Mouse (Mus musculus): Measurements from ENCODE around the gene Smtnl1. TPM values are rescaled to one million over a fixed set of nuclear protein-coding genes. Genes with fewer than 3 reads are reported as not detected.

Gene Smtnl1
- polyA plus RNA-seq, 2 experiments, result 0.23 to 0.38 TPM

DNA sequence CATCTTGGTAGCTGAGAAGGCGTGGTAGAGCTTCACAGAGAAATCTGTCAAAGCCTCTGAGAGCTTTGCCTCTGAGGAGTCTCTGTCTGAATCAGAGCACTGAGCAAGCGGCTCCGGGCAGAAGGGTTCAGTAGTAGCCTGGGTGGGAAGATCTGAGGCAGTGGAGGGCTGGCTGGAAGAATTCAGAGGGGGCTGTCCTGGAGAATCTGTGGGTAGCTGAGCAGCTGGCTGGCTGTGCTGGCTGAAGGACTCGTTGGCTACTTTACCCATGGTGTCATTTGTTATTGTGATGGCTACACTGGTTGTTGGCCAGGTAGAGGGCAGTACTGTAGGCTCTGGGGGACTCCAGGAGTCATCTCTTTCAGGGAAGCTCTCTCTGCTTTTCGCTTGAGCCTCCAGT is 49.3 kb downstream of the Smtnl1 start:
- peaks cover 25% of the 10 kb centered on the region for H3K27me3 ChIP-seq (ENCODE audit: control insufficient read depth, insufficient read depth, low read length)
- H3K9ac ChIP-seq (replicated peaks), result no peak overlapping the region
- H3K9me3 ChIP-seq (ENCODE audit: control insufficient read depth, low read length), result no peaks in the 10 kb centered on the region
- no peak overlapping the region for H3K4me2 ChIP-seq (ENCODE audit: low read depth)
- WGBS (ENCODE audit: insufficient replicate concordance), result 56% methylated on average over 5 of the region's 5 CpGs
- peaks cover 0 to 5% of the 10 kb centered on the region in 2 experiments; a peak in 2 of 4 replicates for H3K4me1 ChIP-seq (replicated peaks; ENCODE audit: control insufficient read depth in 2 of 2, insufficient read depth in 2 of 2, low read length in 1 of 2)
- H3K36me3 ChIP-seq (replicated peaks; ENCODE audit: control insufficient read depth, insufficient read depth, low read depth), result no peaks in the 10 kb centered on the region
- ATAC-seq (ENCODE audit: insufficient read depth) (no peak), DNase-seq (ENCODE audit: low read depth in 3 of 3, low spot score in 3 of 3) (no peak)
- no peak overlapping the region for H3K27ac ChIP-seq
- TF ChIP-seq EP300 (IDR thresholded peaks at IDR 0.05; ENCODE audit: low read depth), result no peak
- no peak for TF ChIP-seq CTCF (IDR thresholded peaks at IDR 0.05; ENCODE audit: low read depth)
- H3K4me3 ChIP-seq (ENCODE audit: insufficient read depth in 1 of 2, low read depth in 2 of 2, low read length in 2 of 2), result no peak overlapping the region

DNA sequence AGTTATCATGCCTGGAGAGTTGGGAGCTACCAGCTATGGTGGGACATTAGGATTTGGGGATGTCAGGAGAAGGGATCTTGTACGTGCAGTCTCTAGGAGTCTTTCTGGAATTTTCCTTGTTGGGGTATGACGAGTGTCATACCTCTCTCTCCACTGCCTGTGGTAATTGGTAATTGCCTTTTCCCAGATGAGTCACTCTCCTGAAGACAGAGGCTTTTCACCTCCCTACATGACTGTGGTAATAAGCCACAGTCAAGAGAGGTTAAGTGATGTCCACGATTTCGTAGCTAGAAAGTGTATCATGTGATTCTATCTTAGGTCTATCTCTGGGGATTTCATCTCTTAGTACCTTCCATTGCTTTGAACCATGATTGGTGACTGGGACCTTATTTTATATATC is 50.0 kb downstream of the Smtnl1 start:
- no peak for ATAC-seq (ENCODE audit: insufficient read depth)
- peaks cover 21% of the 10 kb centered on the region for H3K27me3 ChIP-seq (ENCODE audit: control insufficient read depth, insufficient read depth, low read length)
- 53% methylated on average over 4 of the region's 4 CpGs for WGBS (ENCODE audit: insufficient replicate concordance)

DNA sequence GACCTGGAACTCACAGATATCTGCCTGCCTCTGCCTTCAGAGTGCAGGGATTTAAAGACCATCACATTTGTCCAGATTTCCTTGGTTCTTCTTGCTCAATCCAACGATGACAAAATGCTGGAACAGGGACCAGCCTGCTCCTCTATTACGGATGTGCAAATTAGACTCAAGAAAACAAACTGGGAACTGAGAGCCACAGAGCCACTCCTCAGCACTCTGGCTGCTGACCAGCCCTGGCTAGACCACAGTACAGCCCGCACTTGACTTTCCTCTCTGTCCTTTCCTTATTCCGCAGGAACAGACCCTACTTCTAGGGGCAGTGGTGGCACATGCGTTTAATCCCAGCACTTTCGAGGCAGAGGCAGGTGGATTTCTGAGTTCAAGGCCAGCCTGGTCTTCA is 52.0 kb downstream of the Smtnl1 start:
- TF ChIP-seq EP300 (IDR thresholded peaks at IDR 0.05; ENCODE audit: low read depth) (no peak), CTCF (IDR thresholded peaks at IDR 0.05; ENCODE audit: low read depth) (no peak)
- Histone ChIP-seq H3K4me1 (replicated peaks; ENCODE audit: control insufficient read depth in 2 of 2, insufficient read depth in 2 of 2, low read length in 1 of 2) (peaks cover 0 to 5% of the 10 kb centered on the region in 2 experiments; a peak in 2 of 4 replicates), H3K9me3 (ENCODE audit: control insufficient read depth, low read length) (no peaks in the 10 kb centered on the region), H3K4me3 (ENCODE audit: insufficient read depth in 1 of 2, low read depth in 2 of 2, low read length in 2 of 2) (no peak overlapping the region), H3K27me3 (ENCODE audit: control insufficient read depth, insufficient read depth, low read length) (peaks cover 21% of the 10 kb centered on the region), H3K27ac (no peak overlapping the region), H3K4me2 (ENCODE audit: low read depth) (no peak overlapping the region), H3K36me3 (replicated peaks; ENCODE audit: control insufficient read depth, insufficient read depth, low read depth) (no peaks in the 10 kb centered on the region), H3K9ac (replicated peaks) (no peak overlapping the region)
- 49% methylated on average over 6 of the region's 6 CpGs for WGBS (ENCODE audit: insufficient replicate concordance)
- ATAC-seq (ENCODE audit: insufficient read depth) (no peak), DNase-seq (ENCODE audit: low read depth in 3 of 3, low spot score in 3 of 3) (no peak)

More for the DNA sequence above, 50.0 kb downstream of the Smtnl1 start:
- no peak overlapping the region for H3K9ac ChIP-seq (replicated peaks)
- TF ChIP-seq EP300 (IDR thresholded peaks at IDR 0.05; ENCODE audit: low read depth) (no peak), CTCF (IDR thresholded peaks at IDR 0.05; ENCODE audit: low read depth) (no peak)
- H3K4me2 ChIP-seq (ENCODE audit: low read depth), result no peak overlapping the region
- H3K9me3 ChIP-seq (ENCODE audit: control insufficient read depth, low read length), result no peaks in the 10 kb centered on the region
- no peaks in the 10 kb centered on the region for H3K36me3 ChIP-seq (replicated peaks; ENCODE audit: control insufficient read depth, insufficient read depth, low read depth)
- no peak overlapping the region for H3K4me3 ChIP-seq (ENCODE audit: insufficient read depth in 1 of 2, low read depth in 2 of 2, low read length in 2 of 2)
- no peak overlapping the region for H3K27ac ChIP-seq
- no peak for DNase-seq (ENCODE audit: low read depth in 3 of 3, low spot score in 3 of 3)
- H3K4me1 ChIP-seq (replicated peaks; ENCODE audit: control insufficient read depth in 2 of 2, insufficient read depth in 2 of 2, low read length in 1 of 2), result peaks cover 0 to 5% of the 10 kb centered on the region in 2 experiments; a peak in 2 of 4 replicates

DNA sequence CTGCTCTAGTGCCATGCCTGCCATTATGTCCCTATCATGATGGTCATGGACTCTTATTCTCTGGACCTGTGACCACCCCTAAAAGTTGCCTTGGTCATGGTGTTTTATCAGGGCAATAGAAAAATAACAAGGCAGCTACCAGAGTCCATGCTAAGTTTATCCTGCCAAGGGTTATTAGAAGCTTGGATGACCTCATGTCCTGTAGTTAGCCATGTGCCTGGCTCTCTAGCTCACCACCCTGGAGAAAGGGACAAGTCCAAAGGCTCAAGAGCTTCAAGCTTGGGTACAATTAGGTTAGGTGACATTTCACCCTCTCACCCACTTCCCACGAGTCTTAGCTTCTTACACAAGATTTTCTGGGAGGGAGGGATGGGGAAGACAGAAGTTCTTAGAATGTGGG is 59.6 kb downstream of the Smtnl1 start:
- Histone ChIP-seq H3K9ac (replicated peaks) (no peak overlapping the region), H3K4me1 (replicated peaks; ENCODE audit: control insufficient read depth in 2 of 2, insufficient read depth in 2 of 2, low read length in 1 of 2) (0 out of 4 replicates have a peak, but pooled peaks cover 0 to 3% of the 10 kb centered on the region in 2 experiments), H3K27ac (no peak overlapping the region), H3K36me3 (replicated peaks; ENCODE audit: control insufficient read depth, insufficient read depth, low read depth) (no peaks in the 10 kb centered on the region), H3K4me2 (ENCODE audit: low read depth) (no peak overlapping the region), H3K27me3 (ENCODE audit: control insufficient read depth, insufficient read depth, low read length) (no peaks in the 10 kb centered on the region; the same call in 1 of the 2 replicates), H3K4me3 (ENCODE audit: insufficient read depth in 1 of 2, low read depth in 2 of 2, low read length in 2 of 2) (no peak overlapping the region), H3K9me3 (ENCODE audit: control insufficient read depth, low read length) (no peaks in the 10 kb centered on the region)
- DNase-seq (ENCODE audit: low read depth in 3 of 3, low spot score in 3 of 3) (no peak), ATAC-seq (ENCODE audit: insufficient read depth) (no peak)
- TF ChIP-seq CTCF (IDR thresholded peaks at IDR 0.05; ENCODE audit: low read depth) (no peak), EP300 (IDR thresholded peaks at IDR 0.05; ENCODE audit: low read depth) (no peak)
- 19% methylated on average over 1 of the region's 1 CpGs for WGBS (ENCODE audit: insufficient replicate concordance)

DNA sequence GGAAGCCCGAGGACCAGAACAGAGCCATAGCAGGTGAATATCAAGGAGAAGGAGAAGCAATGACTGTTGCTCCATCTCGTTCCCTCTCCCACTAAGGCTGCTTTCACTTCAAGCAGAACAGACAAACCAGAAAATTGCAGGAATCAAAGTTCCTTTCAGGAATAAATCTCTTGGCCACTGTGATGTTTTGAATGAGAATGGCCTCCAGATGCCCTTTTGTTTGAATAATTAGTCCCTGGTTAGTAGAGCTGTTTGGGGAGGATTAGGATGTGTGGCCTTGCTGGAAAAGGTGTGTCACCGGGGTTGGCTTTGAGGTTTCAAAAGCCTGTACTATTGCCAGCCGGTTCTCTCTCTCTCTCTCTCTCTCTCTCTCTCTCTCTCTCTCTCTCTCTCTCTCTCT is 60.2 kb downstream of the Smtnl1 start:
- H3K36me3 ChIP-seq (replicated peaks; ENCODE audit: control insufficient read depth, insufficient read depth, low read depth), result no peaks in the 10 kb centered on the region
- no peak overlapping the region for H3K27ac ChIP-seq
- H3K27me3 ChIP-seq (ENCODE audit: control insufficient read depth, insufficient read depth, low read length), result no peaks in the 10 kb centered on the region; the same call in 1 of the 2 replicates
- H3K4me3 ChIP-seq (ENCODE audit: insufficient read depth in 1 of 2, low read depth in 2 of 2, low read length in 2 of 2), result no peak overlapping the region
- no peak overlapping the region for H3K9ac ChIP-seq (replicated peaks)
- no peaks in the 10 kb centered on the region for H3K9me3 ChIP-seq (ENCODE audit: control insufficient read depth, low read length)
- TF ChIP-seq CTCF (IDR thresholded peaks at IDR 0.05; ENCODE audit: low read depth) (no peak), EP300 (IDR thresholded peaks at IDR 0.05; ENCODE audit: low read depth) (no peak)
- ATAC-seq (ENCODE audit: insufficient read depth), result no peak
- H3K4me1 ChIP-seq (replicated peaks; ENCODE audit: control insufficient read depth in 2 of 2, insufficient read depth in 2 of 2, low read length in 1 of 2), result 0 out of 4 replicates have a peak, but pooled peaks cover 0 to 3% of the 10 kb centered on the region in 2 experiments
- WGBS (ENCODE audit: insufficient replicate concordance), result 47% methylated on average over 4 of the region's 4 CpGs
- H3K4me2 ChIP-seq (ENCODE audit: low read depth), result no peak overlapping the region
- DNase-seq (ENCODE audit: low read depth in 3 of 3, low spot score in 3 of 3), result no peak

All from liver, embryonic 14.5 days (tissue).